Mouse (Mus musculus) stomach, embryonic 15.5 days (tissue): Measurements from ENCODE around the gene Ctnnd1. TPM values are rescaled to one million over a fixed set of nuclear protein-coding genes. Genes with fewer than 3 reads are reported as not detected.
"Not testable (repeated sequence)": the region's sequence is repeated elsewhere in the genome, so short reads cannot be mapped to it uniquely, and the experiment has no call there.

Experiments used
- ATAC-seq: fragments of 200-750 bp; cut with Nextera tagmentation; 2 replicates; pipeline ENCODE4 v1.8.0; 2017; ENCODE audit warnings: low read depth, moderate number of reproducible peaks, moderate TSS enrichment; ENCODE audit not compliant: insufficient read depth, low FRiP score
- H3K27ac ChIP-seq: fragments of 300-500 bp; sonication (generic); 2 replicates; pipeline ENCODE4 v1.5.1; 2015; ENCODE audit warnings: mild to moderate bottlenecking, inconsistent platforms
- H3K27me3 ChIP-seq: fragments of 300-500 bp; sonication (generic); replicated peaks from 2 replicates; pipeline ENCODE4 v1.6.1; 2015; ENCODE audit warnings: inconsistent platforms
- H3K36me3 ChIP-seq: fragments of 300-500 bp; sonication (generic); 2 replicates; pipeline ENCODE4 v1.6.1; 2015; ENCODE audit warnings: inconsistent platforms
- H3K4me1 ChIP-seq: fragments of 300-500 bp; sonication (generic); 2 replicates; pipeline ENCODE4 v1.6.1; 2015; ENCODE audit warnings: inconsistent platforms
- H3K4me2 ChIP-seq: fragments of 300-500 bp; sonication (generic); 2 replicates; pipeline ENCODE4 v1.6.1; 2015; ENCODE audit warnings: mild to moderate bottlenecking, inconsistent platforms
- H3K4me3 ChIP-seq: fragments of 300-500 bp; sonication (generic); replicated peaks from 2 replicates; pipeline ENCODE4 v1.5.1; 2015; ENCODE audit warnings: inconsistent platforms
- H3K9ac ChIP-seq: fragments of 300-500 bp; sonication (generic); 2 replicates; pipeline ENCODE4 v1.6.1; 2015; ENCODE audit warnings: inconsistent platforms
- H3K9me3 ChIP-seq: fragments of 300-500 bp; sonication (generic); 2 replicates; pipeline ENCODE4 v1.6.1; 2016; ENCODE audit warnings: inconsistent platforms
- WGBS: fragments of 180-500 bp; shearing (Covaris S2); methylation state at CpG from one replicate; pipeline ENCODE4 v1.1.7; 2015; 5-methylcytosine and 5-hydroxymethylcytosine counted together
- polyA plus RNA-seq: library from polyadenylated mRNA; unstranded; fragments of >200 nt; fragmentation: Nextera tagmentation; extraction: Ambion mirVana; gene quantifications from 2 replicates; pipeline ENCODE4 v1.2.1, GENCODE M21; 2015

Ctnnd1 gene
- polyA plus RNA-seq = 60.0 and 71.9 TPM in 2 replicates

GRCm38 (mm10) chr2:84650464-84651195 lies at the start of gene Ctnnd1:
TSS of gene Ctnnd1 (minus strand) at chr2:84650765.
- Histone ChIP-seq H3K27ac (peak within 1 kb of the TSS; percentile 99), H3K4me3 (peak within 1 kb of the TSS; percentile 63), H3K4me1 (peaks cover 5% of the 10 kb centered on the region; the same call in 1 of the 2 replicates), H3K9ac (peak within 1 kb of the TSS; percentile 69), H3K27me3 (no peaks in the 10 kb centered on the region), H3K9me3 (no peaks in the 10 kb centered on the region), H3K36me3 (no peaks in the 10 kb centered on the region), H3K4me2 (peak within 1 kb of the TSS; percentile 55)
- under 1% methylated on average over 15 of the region's 15 CpGs for WGBS
- peak; percentile 99 for ATAC-seq

DNA sequence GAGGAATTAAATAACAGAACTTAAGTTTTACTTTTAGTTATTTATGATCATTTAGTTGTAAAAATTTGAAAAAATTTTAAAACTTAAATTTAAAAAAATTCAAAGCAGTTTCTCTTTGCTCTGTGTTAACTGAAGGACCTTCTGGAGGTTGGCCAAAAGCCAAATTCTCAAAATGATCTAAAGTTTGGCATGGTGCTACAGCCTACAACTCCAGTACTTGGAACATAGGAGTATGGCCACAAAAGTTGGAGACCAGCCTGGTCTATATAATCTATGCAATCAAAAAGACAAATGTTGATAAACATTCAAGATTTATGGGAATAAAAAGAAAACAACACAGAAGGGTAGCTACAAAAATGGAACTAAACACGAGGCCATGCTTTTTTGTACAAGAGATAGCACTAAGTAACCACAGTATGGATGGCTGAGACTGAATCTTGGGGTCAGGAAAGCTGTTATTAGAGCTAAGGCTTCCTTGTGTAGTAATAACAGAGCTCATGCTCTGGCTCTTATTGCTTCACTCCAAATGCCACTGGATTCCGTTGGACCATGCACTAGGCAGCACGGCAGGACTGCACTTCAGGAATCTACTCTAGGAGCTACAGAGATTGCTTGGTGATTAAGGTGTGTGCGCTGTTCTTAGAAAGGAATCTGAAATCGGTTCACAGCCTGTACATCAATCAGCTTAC lies 44.6 kb upstream of the Ctnnd1 start:
- no peaks in the 10 kb centered on the region for H3K4me1 ChIP-seq
- H3K4me2 ChIP-seq = no peak overlapping the region
- peaks cover 30% of the 10 kb centered on the region for H3K36me3 ChIP-seq
- 71% methylated on average over 5 of the region's 5 CpGs for WGBS
- H3K9ac ChIP-seq = no peak overlapping the region
- H3K9me3 ChIP-seq = no peaks in the 10 kb centered on the region
- H3K27me3 ChIP-seq = no peaks in the 10 kb centered on the region
- no peak overlapping the region for H3K27ac ChIP-seq
- no peak overlapping the region for H3K4me3 ChIP-seq
- no peak; the same call in 1 of the 2 replicates for ATAC-seq

GRCm38 (mm10) chr2:84690050-84690449 lies 39.5 kb upstream of the Ctnnd1 start:
- no peaks in the 10 kb centered on the region for H3K4me1 ChIP-seq
- H3K27me3 ChIP-seq = no peaks in the 10 kb centered on the region
- no peak overlapping the region for H3K4me3 ChIP-seq
- H3K36me3 ChIP-seq = peaks cover 65% of the 10 kb centered on the region
- no peak overlapping the region for H3K27ac ChIP-seq
- H3K4me2 ChIP-seq = no peak overlapping the region
- WGBS = 93% methylated on average over 12 of the region's 12 CpGs
- H3K9me3 ChIP-seq = no peaks in the 10 kb centered on the region
- H3K9ac ChIP-seq = no peak overlapping the region
- ATAC-seq = no peak

GRCm38 (mm10) chr2:84688080-84688844 lies 37.7 kb upstream of the Ctnnd1 start:
- H3K36me3 ChIP-seq = peaks cover 63% of the 10 kb centered on the region

DNA sequence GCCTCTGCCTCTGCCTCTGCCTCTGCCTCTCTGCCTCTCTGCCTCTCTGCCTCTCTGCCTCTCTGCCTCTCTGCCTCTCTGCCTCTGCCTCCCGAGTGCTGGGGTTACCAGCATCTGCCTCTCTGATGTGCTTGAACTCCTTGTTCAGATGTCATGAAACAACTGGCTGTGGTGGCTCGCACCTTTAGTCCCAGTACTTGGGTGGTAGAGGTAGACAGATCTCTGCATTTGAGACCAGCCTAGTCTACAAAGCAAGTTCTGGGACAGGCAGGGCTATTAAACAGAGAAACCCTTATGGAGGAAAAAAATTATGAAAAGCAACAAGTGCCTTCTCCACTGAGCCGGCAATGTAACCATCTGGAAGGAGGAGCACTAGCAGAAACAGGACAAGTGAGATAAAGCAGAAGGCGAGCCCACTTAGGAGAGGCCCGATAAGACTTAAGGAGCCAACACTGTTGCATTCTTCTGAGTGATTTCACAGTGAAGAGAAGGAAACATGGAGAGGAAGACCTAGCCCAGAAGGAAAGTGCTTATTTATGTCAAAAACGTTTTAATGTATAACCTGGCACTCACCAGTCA lies 32.1 kb upstream of the Ctnnd1 start:
- H3K9me3 ChIP-seq = no peaks in the 10 kb centered on the region
- H3K36me3 ChIP-seq = peaks cover 31% of the 10 kb centered on the region; the same call in 1 of the 2 replicates
- H3K4me2 ChIP-seq = no peak overlapping the region
- ATAC-seq = no peak
- H3K4me3 ChIP-seq = no peak overlapping the region
- H3K4me1 ChIP-seq = no peaks in the 10 kb centered on the region
- H3K27ac ChIP-seq = no peak overlapping the region
- H3K27me3 ChIP-seq = no peaks in the 10 kb centered on the region
- H3K9ac ChIP-seq = no peak overlapping the region
- WGBS = 63% methylated on average over 6 of the region's 6 CpGs

More at GRCm38 (mm10) chr2:84688080-84688844, 37.7 kb upstream of the Ctnnd1 start:
- no peak for ATAC-seq
- H3K4me1 ChIP-seq = no peaks in the 10 kb centered on the region
- no peaks in the 10 kb centered on the region for H3K9me3 ChIP-seq
- H3K4me2 ChIP-seq = no peak overlapping the region
- no peak overlapping the region for H3K9ac ChIP-seq
- 81% methylated on average over 2 of the region's 2 CpGs for WGBS
- no peaks in the 10 kb centered on the region for H3K27me3 ChIP-seq
- H3K27ac ChIP-seq = no peak overlapping the region
- no peak overlapping the region for H3K4me3 ChIP-seq

DNA sequence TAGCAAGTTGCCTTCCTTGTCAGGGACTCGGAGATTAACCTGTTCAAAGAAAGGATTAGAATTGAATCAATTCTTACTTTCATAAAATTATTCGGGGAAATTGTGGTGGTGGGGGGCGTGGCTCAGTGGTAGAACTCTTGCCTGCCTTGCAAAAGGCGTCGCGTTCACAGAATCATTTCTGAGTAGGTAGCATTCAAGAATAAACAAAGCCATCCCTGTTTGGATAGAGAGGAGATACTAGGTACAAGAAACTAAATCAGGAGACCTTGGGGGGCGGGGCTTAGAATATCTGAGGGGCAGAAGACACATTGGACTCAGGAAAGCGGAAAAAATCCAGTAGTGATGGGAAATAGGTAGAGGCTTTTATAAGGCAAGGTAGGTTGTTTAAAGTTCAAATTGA lies 28.5 kb upstream of the Ctnnd1 start, which contains the start of gene Tmx2:
TSS of gene Tmx2 (minus strand) at position 125 of the 400 bp plus-strand sequence.
- peak within 1 kb of the TSS; percentile 80 for H3K27ac ChIP-seq
- H3K27me3 ChIP-seq = no peaks in the 10 kb centered on the region
- 14% methylated on average over 8 of the region's 8 CpGs for WGBS

GRCm38 (mm10) chr2:84677968-84678880 lies 27.7 kb upstream of the Ctnnd1 start, which contains the start of the genes Gm28635 and Med19:
TSS of gene Gm28635 (minus strand) at chr2:84678041.
TSS of gene Med19 (plus strand) at chr2:84678402.
- Histone ChIP-seq H3K4me3 (peak within 1 kb of the TSS; percentile 83), H3K27me3 (no peaks in the 10 kb centered on the region), H3K4me1 (0 out of 2 replicates have a peak, but pooled peaks cover 5% of the 10 kb centered on the region), H3K4me2 (peak within 1 kb of the TSS; percentile 79), H3K27ac (peak within 1 kb of the TSS; percentile 80), H3K9me3 (no peaks in the 10 kb centered on the region), H3K36me3 (peaks cover 11% of the 10 kb centered on the region; the same call in 1 of the 2 replicates), H3K9ac (peak within 1 kb of the TSS; percentile 89)
- ATAC-seq = peak; percentile 99
- under 1% methylated on average over 44 of the region's 44 CpGs for WGBS

More for the DNA sequence above, 28.5 kb upstream of the Ctnnd1 start, which contains the start of gene Tmx2:
- Histone ChIP-seq H3K4me2 (peak within 1 kb of the TSS; percentile 66), H3K4me1 (0 out of 2 replicates have a peak, but pooled peaks cover 5% of the 10 kb centered on the region), H3K9ac (peak within 1 kb of the TSS; percentile 89), H3K36me3 (peaks cover 11% of the 10 kb centered on the region; the same call in 1 of the 2 replicates), H3K4me3 (peak within 1 kb of the TSS; percentile 83), H3K9me3 (no peaks in the 10 kb centered on the region)
- no peak for ATAC-seq

DNA sequence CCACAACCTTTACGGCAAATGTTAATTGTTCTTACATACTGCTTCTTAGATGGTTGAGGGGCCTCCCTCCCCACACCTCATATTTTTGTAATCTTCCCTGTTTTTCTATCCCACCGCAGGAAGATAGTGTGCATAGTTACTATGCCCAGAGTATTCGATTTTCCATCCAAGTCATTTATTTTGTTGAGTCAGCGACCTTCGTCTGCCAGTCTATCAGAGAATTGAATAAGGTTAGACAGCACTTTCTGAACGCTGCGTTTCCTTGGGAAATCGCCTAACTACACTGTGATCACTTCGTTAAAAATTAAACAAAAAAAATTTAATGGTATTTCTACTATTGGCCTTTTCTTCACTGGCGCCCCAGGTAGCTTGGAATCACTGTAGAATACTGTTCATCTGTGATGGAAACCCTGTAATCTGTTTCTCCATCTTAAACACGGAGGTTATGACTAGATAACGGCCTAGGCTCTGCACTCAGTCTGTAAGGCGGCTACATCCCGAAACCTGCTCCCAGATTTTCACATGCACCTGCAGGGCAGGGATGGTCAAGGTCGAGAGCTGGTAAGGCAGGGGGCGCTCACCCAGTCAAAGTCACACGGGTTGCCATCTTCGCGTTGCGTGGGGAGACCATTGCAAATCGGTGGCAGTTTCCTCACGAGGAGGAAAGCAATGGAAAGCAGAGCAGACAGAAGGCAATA lies 26.9 kb upstream of the Ctnnd1 start:
- no peaks in the 10 kb centered on the region for H3K27me3 ChIP-seq
- H3K4me1 ChIP-seq = 0 out of 2 replicates have a peak, but pooled peaks cover 5% of the 10 kb centered on the region
- H3K4me2 ChIP-seq = peak overlapping the region; percentile 79
- no peaks in the 10 kb centered on the region for H3K9me3 ChIP-seq
- H3K27ac ChIP-seq = peak overlapping the region; percentile 73
- 7% methylated on average over 22 of the region's 22 CpGs for WGBS
- H3K4me3 ChIP-seq = peak overlapping the region; percentile 83
- ATAC-seq = peak; percentile 27
- peaks cover 13% of the 10 kb centered on the region; the same call in 1 of the 2 replicates for H3K36me3 ChIP-seq
- H3K9ac ChIP-seq = peak overlapping the region; percentile 76

DNA sequence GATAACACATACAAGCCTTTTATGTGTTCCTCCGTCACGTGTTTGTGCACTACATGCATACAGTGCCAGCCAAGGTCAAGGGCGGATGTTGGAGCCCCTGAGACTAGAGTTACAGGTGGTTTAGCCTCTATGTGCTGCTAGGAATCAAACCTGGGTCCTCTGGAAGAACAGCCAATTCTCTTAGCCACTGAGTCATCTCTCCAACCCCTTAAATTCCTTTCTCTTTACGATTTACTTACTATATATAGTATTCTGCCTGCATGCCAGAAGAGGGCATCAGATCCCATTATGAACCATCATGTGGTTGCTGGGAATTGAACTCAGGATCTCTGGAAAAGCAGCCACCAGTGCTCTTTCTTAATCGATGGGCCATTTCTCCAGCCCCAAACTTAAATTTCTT lies 21.0 kb upstream of the Ctnnd1 start:
- H3K9me3 ChIP-seq, H3K27me3 ChIP-seq, H3K4me2 ChIP-seq, H3K27ac ChIP-seq, ATAC-seq, H3K4me1 ChIP-seq, H3K9ac ChIP-seq, H3K4me3 ChIP-seq: not testable (repeated sequence)
- H3K36me3 ChIP-seq = peaks cover 14% of the 10 kb centered on the region
- 60% methylated on average over 4 of the region's 5 CpGs for WGBS

DNA sequence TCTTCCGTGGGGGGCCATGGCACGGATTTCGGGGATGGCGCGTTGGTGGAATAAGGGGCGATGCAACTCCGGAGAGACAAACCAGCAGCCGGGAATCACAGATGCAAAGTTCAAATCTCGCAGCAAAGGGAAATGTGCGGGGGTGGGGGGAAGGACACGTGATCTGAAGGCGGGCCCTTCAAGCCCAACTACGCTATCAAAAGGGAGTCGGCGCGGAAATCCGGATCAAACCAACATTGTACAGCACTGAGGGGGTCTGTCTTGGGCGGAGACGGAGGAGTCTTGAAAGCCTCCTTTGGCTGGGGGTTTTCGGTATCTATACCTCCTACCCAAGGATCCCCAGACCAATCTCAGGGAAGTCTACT lies 20.0 kb upstream of the Ctnnd1 start, which contains the start of gene Selenoh:
TSS of gene Selenoh (minus strand) at position 202 of the 365 bp plus-strand sequence.
- Histone ChIP-seq H3K4me2 (peak within 1 kb of the TSS; percentile 71), H3K9me3 (no peaks in the 10 kb centered on the region), H3K4me1 (0 out of 2 replicates have a peak, but pooled peaks cover 4% of the 10 kb centered on the region), H3K36me3 (peaks cover 11% of the 10 kb centered on the region), H3K4me3 (peak within 1 kb of the TSS; percentile 91), H3K27me3 (no peaks in the 10 kb centered on the region), H3K9ac (peak within 1 kb of the TSS; percentile 86), H3K27ac (peak within 1 kb of the TSS; percentile 91)
- WGBS = under 1% methylated on average over 20 of the region's 20 CpGs
- ATAC-seq = peak; percentile 96
